Mouse (Mus musculus): ENCODE measurements around the gene Gpr146.
A peak's percentile ranks its signal among the peaks of the same experiment; 100 is the strongest.

Gene Gpr146

GRCm38 (mm10) chr5:139359244-139359643 is 18.3 kb upstream of the Gpr146 start:
- DNase-seq: no peak

GRCm38 (mm10) chr5:139363858-139364257 is 13.6 kb upstream of the Gpr146 start:
- no peak for DNase-seq

- DNase-seq: peak; percentile 86
Observed at GRCm38 (mm10) chr5:139364260-139364910, 13.1 kb upstream of the Gpr146 start.

GRCm38 (mm10) chr5:139364911-139365571 is 12.5 kb upstream of the Gpr146 start:
- DNase-seq: no peak

- DNase-seq: no peak
Observed at GRCm38 (mm10) chr5:139365827-139366226, 11.7 kb upstream of the Gpr146 start.

GRCm38 (mm10) chr5:139366484-139366883 is 11.0 kb upstream of the Gpr146 start:
- DNase-seq: no peak

- DNase-seq: no peak
Observed at GRCm38 (mm10) chr5:139367884-139368458, 9.5 kb upstream of the Gpr146 start.

GRCm38 (mm10) chr5:139368638-139369320 is 8.7 kb upstream of the Gpr146 start:
- no peak for DNase-seq

GRCm38 (mm10) chr5:139370336-139370735 is 7.2 kb upstream of the Gpr146 start:
- no peak for DNase-seq

- DNase-seq: no peak
Observed at GRCm38 (mm10) chr5:139371118-139371517, 6.4 kb upstream of the Gpr146 start.

- peak; percentile 83 for DNase-seq
Observed at GRCm38 (mm10) chr5:139371631-139372401, 5.7 kb upstream of the Gpr146 start.

GRCm38 (mm10) chr5:139373126-139373525 is 4.4 kb upstream of the Gpr146 start:
- DNase-seq: no peak

- DNase-seq: no peak
Observed at GRCm38 (mm10) chr5:139373889-139374444, 3.5 kb upstream of the Gpr146 start.

GRCm38 (mm10) chr5:139374841-139375240 is 2.7 kb upstream of the Gpr146 start:
- no peak for DNase-seq

- no peak for DNase-seq
Observed at GRCm38 (mm10) chr5:139378271-139378556, 717 bp downstream of the Gpr146 start.

- DNase-seq: peak; percentile 57
Observed at GRCm38 (mm10) chr5:139378986-139379629, 1.6 kb downstream of the Gpr146 start.

- no peak for DNase-seq
Observed at GRCm38 (mm10) chr5:139379771-139380384, 2.4 kb downstream of the Gpr146 start.

GRCm38 (mm10) chr5:139380385-139381248 is 3.1 kb downstream of the Gpr146 start:
- DNase-seq: peak; percentile 80

GRCm38 (mm10) chr5:139381586-139382513 is 4.4 kb downstream of the Gpr146 start:
- DNase-seq: peak; percentile 82

GRCm38 (mm10) chr5:139382760-139383159 is 5.3 kb downstream of the Gpr146 start:
- peak; percentile 71 for DNase-seq

Measured in thymus, postnatal 25 days (tissue).